Mouse (Mus musculus): ENCODE data around the gene Mypn. TPM values are rescaled to one million over a fixed set of nuclear protein-coding genes. Genes with fewer than 3 reads are reported as not detected.

The Mypn gene
- 0.06 TPM in 2 replicates for polyA plus RNA-seq (2015; fragmentation: Nextera tagmentation; extraction: Ambion mirVana)

DNA sequence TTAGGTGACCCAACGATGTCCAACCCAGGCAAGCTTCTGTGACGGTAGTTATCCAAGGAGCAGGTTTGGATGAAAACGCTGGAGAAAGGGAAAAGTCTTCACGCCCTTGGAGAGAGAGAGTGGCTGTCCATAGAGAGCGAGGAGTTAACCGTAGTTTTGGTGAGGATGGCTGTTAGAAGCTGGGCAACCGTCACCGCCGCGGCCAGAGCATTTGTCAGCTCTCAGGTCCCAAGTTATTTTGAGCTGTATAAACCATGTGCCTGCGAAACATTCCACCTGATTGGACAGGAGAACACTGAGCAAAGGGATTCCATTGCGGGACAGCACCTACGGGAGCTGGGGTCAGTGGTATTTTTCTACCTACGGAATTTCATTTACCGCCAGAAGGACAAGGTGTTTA lies at the start of gene Mypn:
Gene Mypn, minus strand, starts transcription at position 225 of the 400 bp plus-strand sequence.
- no peak within 1 kb of the TSS for H3K4me3 ChIP-seq (replicated peaks)
- no peaks in the 10 kb centered on the region for H3K36me3 ChIP-seq
- no peak within 1 kb of the TSS for H3K27ac ChIP-seq
- no peaks in the 10 kb centered on the region for H3K27me3 ChIP-seq (replicated peaks)
- H3K4me2 ChIP-seq = no peak within 1 kb of the TSS
- H3K9me3 ChIP-seq = no peaks in the 10 kb centered on the region
- no peaks in the 10 kb centered on the region for H3K4me1 ChIP-seq
- no peak within 1 kb of the TSS for H3K9ac ChIP-seq
- no peak for ATAC-seq (ENCODE audit: insufficient read depth, low FRiP score, low read depth)
- WGBS = 81% methylated on average over 15 of the region's 15 CpGs

- Histone ChIP-seq H3K4me2 (no peak overlapping the region), H3K4me1 (no peaks in the 10 kb centered on the region), H3K4me3 (replicated peaks) (no peak overlapping the region), H3K9me3 (no peaks in the 10 kb centered on the region), H3K27ac (no peak overlapping the region), H3K27me3 (replicated peaks) (no peaks in the 10 kb centered on the region), H3K36me3 (peaks cover 13% of the 10 kb centered on the region; the same call in 1 of the 2 replicates), H3K9ac (no peak overlapping the region)
- ATAC-seq (ENCODE audit: insufficient read depth, low FRiP score, low read depth) = no peak
- WGBS = 87% methylated on average over 6 of the region's 6 CpGs
Measured at GRCm38 (mm10) chr10:63248421-63248820, 44.7 kb upstream of the Mypn start.

- Histone ChIP-seq H3K4me3 (replicated peaks) (no peak overlapping the region), H3K4me1 (peaks cover 6% of the 10 kb centered on the region; the same call in 1 of the 2 replicates), H3K9me3 (no peaks in the 10 kb centered on the region), H3K36me3 (0 out of 2 replicates have a peak, but pooled peaks cover 8% of the 10 kb centered on the region), H3K27ac (no peak overlapping the region), H3K4me2 (no peak overlapping the region), H3K9ac (no peak overlapping the region), H3K27me3 (replicated peaks) (no peaks in the 10 kb centered on the region)
- WGBS = 78% methylated on average over 7 of the region's 7 CpGs
- ATAC-seq (ENCODE audit: insufficient read depth, low FRiP score, low read depth) = no peak
Measured at GRCm38 (mm10) chr10:63247457-63247856, 43.7 kb upstream of the Mypn start.

DNA sequence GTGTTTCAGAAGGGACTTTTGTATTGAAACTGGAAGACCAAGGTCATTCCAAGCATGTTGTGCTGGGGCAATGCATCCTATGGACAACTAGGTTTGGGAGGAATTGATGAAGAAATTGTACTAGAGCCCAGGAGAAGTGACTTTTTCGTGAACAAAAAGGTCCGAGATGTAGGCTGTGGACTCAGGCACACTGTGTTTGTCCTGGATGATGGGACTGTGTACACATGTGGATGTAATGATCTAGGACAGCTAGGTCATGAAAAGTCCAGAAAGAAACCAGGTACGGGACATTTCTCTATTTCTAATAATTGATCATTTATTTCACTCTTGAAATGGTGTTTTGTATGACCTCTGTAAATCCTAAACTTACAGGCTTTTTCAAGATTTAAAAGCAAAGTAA lies 42.1 kb upstream of the Mypn start:
- no peak overlapping the region for H3K4me2 ChIP-seq
- H3K27ac ChIP-seq = no peak overlapping the region
- 0 out of 2 replicates have a peak, but pooled peaks cover 8% of the 10 kb centered on the region for H3K36me3 ChIP-seq
- no peak overlapping the region for H3K9ac ChIP-seq
- ATAC-seq (ENCODE audit: insufficient read depth, low FRiP score, low read depth) = no peak
- WGBS = 91% methylated on average over 3 of the region's 3 CpGs
- H3K27me3 ChIP-seq (replicated peaks) = no peaks in the 10 kb centered on the region
- no peaks in the 10 kb centered on the region for H3K9me3 ChIP-seq
- peaks cover 9% of the 10 kb centered on the region; the same call in 1 of the 2 replicates for H3K4me1 ChIP-seq
- H3K4me3 ChIP-seq (replicated peaks) = no peak overlapping the region

DNA sequence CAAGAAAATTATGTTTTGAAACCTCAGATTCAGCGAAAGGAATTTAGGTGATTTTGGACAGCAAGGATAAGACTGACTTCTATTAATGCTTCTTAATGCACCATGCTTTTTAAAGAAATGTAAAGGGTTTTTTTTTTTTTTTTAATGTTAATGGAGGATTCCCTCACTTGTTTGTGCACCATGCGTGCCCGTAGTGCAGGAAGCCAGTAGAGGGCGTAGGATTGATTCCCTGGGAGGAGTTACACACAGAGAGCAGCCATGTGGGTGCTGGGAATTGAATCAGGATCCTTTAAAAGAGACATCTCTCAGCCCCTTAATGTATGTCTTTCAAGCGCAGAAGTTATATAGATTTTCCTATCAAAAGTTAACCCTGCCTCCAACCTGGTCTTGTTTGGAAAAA lies 41.0 kb upstream of the Mypn start:
- H3K9me3 ChIP-seq = no peaks in the 10 kb centered on the region
- no peak overlapping the region for H3K9ac ChIP-seq
- H3K4me1 ChIP-seq = peaks cover 9% of the 10 kb centered on the region; the same call in 1 of the 2 replicates
- ATAC-seq (ENCODE audit: insufficient read depth, low FRiP score, low read depth) = no peak
- peak overlapping the region; percentile 84 for H3K4me3 ChIP-seq (replicated peaks)
- 0 out of 2 replicates have a peak, but pooled peaks cover 4% of the 10 kb centered on the region for H3K36me3 ChIP-seq
- H3K4me2 ChIP-seq = peak overlapping the region; percentile 55
- 15% methylated on average over 5 of the region's 5 CpGs for WGBS
- peak overlapping the region; percentile 99; the same call in 1 of the 2 replicates for H3K27ac ChIP-seq
- no peaks in the 10 kb centered on the region for H3K27me3 ChIP-seq (replicated peaks)

- peak; percentile 61 for ATAC-seq (ENCODE audit: insufficient read depth, low FRiP score, low read depth)
- H3K9ac ChIP-seq = peak overlapping the region; percentile 94
- H3K27me3 ChIP-seq (replicated peaks) = no peaks in the 10 kb centered on the region
- 0 out of 2 replicates have a peak, but pooled peaks cover 3% of the 10 kb centered on the region for H3K36me3 ChIP-seq
- H3K4me1 ChIP-seq = peaks cover 9% of the 10 kb centered on the region; the same call in 1 of the 2 replicates
- H3K9me3 ChIP-seq = no peaks in the 10 kb centered on the region
- H3K4me3 ChIP-seq (replicated peaks) = peak overlapping the region; percentile 84
- H3K4me2 ChIP-seq = peak overlapping the region; percentile 55
- WGBS = under 1% methylated on average over 41 of the region's 41 CpGs
- H3K27ac ChIP-seq = peak overlapping the region; percentile 99
Measured at GRCm38 (mm10) chr10:63244055-63244671, 40.4 kb upstream of the Mypn start.

DNA sequence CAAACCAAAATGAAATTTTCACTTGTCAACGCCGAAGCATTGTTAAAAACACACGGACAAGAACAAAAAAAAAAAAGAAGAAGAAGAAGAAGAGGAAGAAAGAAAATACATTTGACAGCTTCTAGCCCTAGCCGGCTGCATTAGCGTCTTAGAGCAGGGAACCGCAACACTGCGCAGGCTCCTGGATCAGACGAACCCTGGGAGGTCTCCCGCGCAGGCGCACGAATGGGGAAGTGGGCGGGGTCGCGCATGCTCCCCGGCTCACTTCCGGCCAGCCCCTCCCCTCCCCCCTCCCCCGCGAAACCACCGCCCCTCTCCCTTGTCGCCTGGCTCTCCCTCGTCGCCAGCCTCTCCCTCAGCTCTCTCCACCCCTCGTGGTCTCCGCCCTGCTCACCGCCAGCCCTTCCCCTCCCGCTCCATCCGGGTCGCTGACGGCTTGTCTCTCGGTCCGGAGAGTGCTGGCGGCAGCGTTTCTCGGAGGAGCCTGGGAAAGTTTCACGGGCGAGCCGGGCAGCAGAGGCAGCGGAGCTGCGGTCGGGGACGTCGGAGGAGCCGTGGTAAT lies 39.8 kb upstream of the Mypn start, which contains the start of gene Herc4:
Gene Herc4, plus strand, starts transcription at position 318 of the 562 bp plus-strand sequence.
- ATAC-seq (ENCODE audit: insufficient read depth, low FRiP score, low read depth) = peak; percentile 99
- H3K9me3 ChIP-seq = no peaks in the 10 kb centered on the region
- H3K4me1 ChIP-seq = peaks cover 9% of the 10 kb centered on the region; the same call in 1 of the 2 replicates
- peak within 1 kb of the TSS; percentile 84 for H3K4me3 ChIP-seq (replicated peaks)
- 0 out of 2 replicates have a peak, but pooled peaks cover 3% of the 10 kb centered on the region for H3K36me3 ChIP-seq
- peak within 1 kb of the TSS; percentile 94 for H3K9ac ChIP-seq
- under 1% methylated on average over 44 of the region's 44 CpGs for WGBS
- peak within 1 kb of the TSS; percentile 59 for H3K4me2 ChIP-seq
- peak within 1 kb of the TSS; percentile 99 for H3K27ac ChIP-seq
- H3K27me3 ChIP-seq (replicated peaks) = no peaks in the 10 kb centered on the region

GRCm38 (mm10) chr10:63242798-63243435 lies 39.2 kb upstream of the Mypn start:
- ATAC-seq (ENCODE audit: insufficient read depth, low FRiP score, low read depth) = no peak
- Histone ChIP-seq H3K4me1 (peaks cover 9% of the 10 kb centered on the region; the same call in 1 of the 2 replicates), H3K27me3 (replicated peaks) (no peaks in the 10 kb centered on the region), H3K9me3 (no peaks in the 10 kb centered on the region), H3K36me3 (0 out of 2 replicates have a peak, but pooled peaks cover 3% of the 10 kb centered on the region), H3K9ac (peak overlapping the region; percentile 20; the same call in 1 of the 2 replicates), H3K4me2 (peak overlapping the region; percentile 59), H3K27ac (peak overlapping the region; percentile 37; the same call in 1 of the 2 replicates), H3K4me3 (replicated peaks) (peak overlapping the region; percentile 84)
- 17% methylated on average over 12 of the region's 12 CpGs for WGBS

DNA sequence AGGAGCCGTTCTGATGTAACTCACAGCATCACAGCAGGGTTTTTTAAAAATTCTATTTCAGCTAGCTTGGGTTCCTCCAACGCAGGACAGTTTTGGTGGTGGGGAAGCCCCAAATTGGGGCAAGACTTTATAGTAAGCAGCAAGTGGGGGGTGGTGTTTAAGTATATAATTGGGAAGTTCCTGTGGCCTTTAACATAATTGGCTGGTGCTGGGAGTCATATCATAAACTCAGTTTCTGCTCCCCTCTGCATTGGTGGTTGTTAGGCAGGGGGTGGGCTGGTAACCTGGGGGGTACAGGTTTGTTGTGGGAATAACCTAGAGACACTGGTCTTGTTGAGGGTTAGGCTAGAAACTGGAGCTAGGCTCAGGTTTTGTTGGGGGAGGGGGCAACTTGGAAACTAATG lies 37.1 kb upstream of the Mypn start:
- ATAC-seq (ENCODE audit: insufficient read depth, low FRiP score, low read depth) = no peak
- H3K36me3 ChIP-seq = 0 out of 2 replicates have a peak, but pooled peaks cover 3% of the 10 kb centered on the region
- no peak overlapping the region for H3K27ac ChIP-seq
- no peak overlapping the region for H3K4me3 ChIP-seq (replicated peaks)
- H3K9ac ChIP-seq = no peak overlapping the region
- peaks cover 9% of the 10 kb centered on the region; the same call in 1 of the 2 replicates for H3K4me1 ChIP-seq
- no peaks in the 10 kb centered on the region for H3K9me3 ChIP-seq
- no peaks in the 10 kb centered on the region for H3K27me3 ChIP-seq (replicated peaks)
- no peak overlapping the region for H3K4me2 ChIP-seq
- WGBS = 74% methylated on average over 2 of the region's 2 CpGs

DNA sequence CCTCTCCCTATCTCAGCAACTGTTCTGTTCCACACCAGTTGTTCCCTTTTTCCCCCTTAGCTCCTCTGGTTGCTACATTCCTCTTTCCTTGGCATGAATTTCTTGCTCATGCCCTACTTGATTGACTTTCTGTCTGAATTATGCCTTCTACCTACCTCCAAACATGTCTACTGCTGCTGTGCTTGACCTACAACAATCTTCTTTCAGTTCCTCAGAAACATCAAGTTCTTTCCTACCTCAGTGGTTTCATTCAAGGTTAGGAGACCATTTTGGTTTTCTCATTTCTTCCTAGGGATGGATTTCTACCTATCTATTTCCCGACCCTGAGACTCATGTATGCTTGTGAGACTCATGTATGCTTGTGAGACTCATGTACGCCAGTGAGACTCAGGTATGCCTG lies 36.1 kb upstream of the Mypn start:
- H3K36me3 ChIP-seq = no peaks in the 10 kb centered on the region
- no peak overlapping the region for H3K4me2 ChIP-seq
- WGBS = 77% methylated on average over 2 of the region's 2 CpGs
- H3K9me3 ChIP-seq = no peaks in the 10 kb centered on the region
- peaks cover 9% of the 10 kb centered on the region; the same call in 1 of the 2 replicates for H3K4me1 ChIP-seq
- no peak overlapping the region for H3K27ac ChIP-seq
- H3K4me3 ChIP-seq (replicated peaks) = no peak overlapping the region
- no peaks in the 10 kb centered on the region for H3K27me3 ChIP-seq (replicated peaks)
- ATAC-seq (ENCODE audit: insufficient read depth, low FRiP score, low read depth) = no peak
- H3K9ac ChIP-seq = no peak overlapping the region

DNA sequence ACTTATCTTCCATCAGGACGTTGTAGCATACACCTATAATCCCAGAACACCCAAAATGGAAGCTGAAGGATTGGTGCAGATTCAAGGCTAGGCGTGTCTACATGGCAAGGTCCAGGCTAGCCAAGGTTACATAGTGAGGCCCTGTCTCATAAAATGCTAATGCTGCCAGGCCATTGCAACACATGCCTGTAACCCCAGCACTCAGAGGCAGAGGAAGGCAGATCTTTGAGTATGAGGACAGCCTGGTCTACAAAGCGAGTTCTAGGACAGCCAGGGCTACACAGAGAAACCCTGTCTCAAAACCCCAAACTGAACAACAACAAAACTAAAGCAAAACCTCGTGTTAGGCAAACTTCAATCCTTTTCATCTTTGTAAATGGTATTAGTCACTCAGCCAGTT lies 34.3 kb upstream of the Mypn start:
- no peak overlapping the region for H3K4me3 ChIP-seq (replicated peaks)
- whole genome bisulfite sequencing = 75% methylated on average over 4 of the region's 4 CpGs

More for the DNA sequence above, 34.3 kb upstream of the Mypn start:
- H3K9me3 ChIP-seq = no peaks in the 10 kb centered on the region
- peaks cover 9% of the 10 kb centered on the region; the same call in 1 of the 2 replicates for H3K4me1 ChIP-seq
- no peaks in the 10 kb centered on the region for H3K36me3 ChIP-seq
- ATAC-seq (ENCODE audit: insufficient read depth, low FRiP score, low read depth) = no peak
- no peaks in the 10 kb centered on the region for H3K27me3 ChIP-seq (replicated peaks)
- no peak overlapping the region for H3K9ac ChIP-seq
- no peak overlapping the region for H3K4me2 ChIP-seq
- H3K27ac ChIP-seq = no peak overlapping the region

Data from stomach, embryonic 15.5 days (tissue).